Mouse (Mus musculus): ENCODE results near the gene Scel.

Gene Scel

GRCm38 (mm10) chr14:103655448-103655847 is 142.3 kb downstream of the Scel start:
- no peak for DNase-seq

GRCm38 (mm10) chr14:103657876-103658275 is 144.7 kb downstream of the Scel start:
- DNase-seq, result no peak

Data from thymus, postnatal 4 days (tissue).